Mouse (Mus musculus): ENCODE results near the gene Skint8.
"Not testable (repeated sequence)": the region's sequence is repeated elsewhere in the genome, so short reads cannot be mapped to it uniquely, and the experiment has no call there.

- not testable (repeated sequence) for TF ChIP-seq POLR2A (IDR thresholded peaks at IDR 0.05; ENCODE audit: borderline replicate concordance, insufficient read depth, low read length); CTCF (IDR thresholded peaks at IDR 0.05; ENCODE audit: borderline replicate concordance, insufficient read depth, low read depth, low read length)
Observed at GRCm38 (mm10) chr4:111900491-111900890, 18.7 kb upstream of the Skint8 start.
